Mouse (Mus musculus): ENCODE data around the gene Clk2. TPM values are rescaled to one million over a fixed set of nuclear protein-coding genes. Genes with fewer than 3 reads are reported as not detected.

Gene Clk2
- polyA plus RNA-seq, 1 experiment: 22.2 TPM

DNA sequence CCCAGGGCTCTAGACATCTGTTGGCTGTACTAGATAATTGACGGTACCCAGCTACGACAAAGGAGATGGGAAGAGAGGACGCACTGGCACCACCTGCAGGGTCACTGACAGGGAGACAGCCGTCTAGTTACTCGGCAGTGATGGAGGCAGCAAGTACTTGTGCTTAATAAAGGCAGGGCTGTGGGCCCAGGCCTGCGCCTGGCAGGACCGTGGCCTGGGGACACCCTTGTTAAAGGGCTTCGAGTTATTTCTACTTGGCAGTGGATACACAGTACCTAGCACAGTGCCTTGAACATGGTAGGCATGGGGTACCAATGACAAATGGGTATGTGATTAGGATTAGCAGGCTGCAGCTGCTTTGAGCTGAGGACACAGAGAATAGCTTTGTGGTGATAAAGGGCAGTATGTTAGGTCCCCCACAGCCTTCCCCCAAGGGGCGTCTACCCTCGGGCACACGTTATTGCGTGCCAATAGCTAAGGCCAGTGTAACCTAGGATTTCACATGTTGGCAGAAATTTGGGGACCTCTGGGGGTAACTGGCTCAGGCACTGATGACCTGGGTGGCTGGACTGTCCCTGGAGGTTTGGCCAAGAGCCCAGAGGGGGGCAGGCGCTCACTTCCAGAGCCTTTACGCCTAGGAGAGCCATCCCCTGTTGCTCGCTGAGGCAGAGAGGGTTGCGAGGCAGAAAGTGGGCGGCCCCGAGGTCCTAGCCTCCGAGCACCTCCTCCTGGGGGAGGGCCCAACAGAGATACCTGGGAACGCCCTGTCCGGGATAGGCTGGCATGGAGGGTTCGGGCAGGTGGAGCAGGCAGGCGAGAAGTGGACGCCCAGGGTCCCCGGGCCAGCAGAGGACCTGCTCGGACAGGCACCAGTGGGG, 17.3 kb upstream of the Clk2 start:
- Histone ChIP-seq H3ac (ENCODE audit: control insufficient read depth, insufficient read length) (no peak overlapping the region), H3K79me2 (ENCODE audit: control insufficient read depth, insufficient read depth) (no peaks in the 10 kb centered on the region), H3K4me3 (no peak overlapping the region), H3K27me3 (ENCODE audit: control insufficient read depth, insufficient read depth, insufficient read length) (peaks cover 80% of the 10 kb centered on the region), H3K4me2 (ENCODE audit: low read depth) (no peak overlapping the region), H3K36me3 (ENCODE audit: control insufficient read depth, insufficient read depth) (no peaks in the 10 kb centered on the region)
- TF ChIP-seq POLR2A (IDR thresholded peaks at IDR 0.05; ENCODE audit: insufficient read length, low read depth) (no peak), POLR2AphosphoS2 (IDR thresholded peaks at IDR 0.05; ENCODE audit: insufficient read length, low read depth) (no peak), MYOD1 (IDR thresholded peaks at IDR 0.05; ENCODE audit: control insufficient read depth in 1 of 3, insufficient read length in 2 of 3, low read depth in 2 of 3) (no peak), REST (IDR thresholded peaks at IDR 0.05; ENCODE audit: insufficient read depth, insufficient read length) (no peak), MYOG (IDR thresholded peaks at IDR 0.05; ENCODE audit: control insufficient read depth in 1 of 3, insufficient read depth in 1 of 3, insufficient read length in 2 of 3, low read depth in 2 of 3) (no peak), E2F4 (IDR thresholded peaks at IDR 0.05; ENCODE audit: insufficient read depth) (no peak), SRF (IDR thresholded peaks at IDR 0.05; ENCODE audit: control insufficient read depth, insufficient read length, low read depth) (no peak), USF1 (IDR thresholded peaks at IDR 0.05; ENCODE audit: low read depth) (no peak), MAX (IDR thresholded peaks at IDR 0.05; ENCODE audit: low read depth) (no peak), CEBPB (IDR thresholded peaks at IDR 0.05; ENCODE audit: insufficient read depth, poor library complexity, severe bottlenecking) (no peak), TCF12 (IDR thresholded peaks at IDR 0.05; ENCODE audit: insufficient read depth, poor library complexity, severe bottlenecking) (no peak), TCF3 (IDR thresholded peaks at IDR 0.05; ENCODE audit: insufficient read length, low read depth) (no peak)

- Histone ChIP-seq H3ac (ENCODE audit: control insufficient read depth, insufficient read length) (no peak overlapping the region), H3K4me3 (no peak overlapping the region), H3K79me2 (ENCODE audit: control insufficient read depth, insufficient read depth) (no peaks in the 10 kb centered on the region), H3K27me3 (ENCODE audit: control insufficient read depth, insufficient read depth, insufficient read length) (peaks cover 80% of the 10 kb centered on the region), H3K36me3 (ENCODE audit: control insufficient read depth, insufficient read depth) (no peaks in the 10 kb centered on the region), H3K4me2 (ENCODE audit: low read depth) (no peak overlapping the region)
- TF ChIP-seq POLR2A (IDR thresholded peaks at IDR 0.05; ENCODE audit: insufficient read length, low read depth) (no peak), MAX (IDR thresholded peaks at IDR 0.05; ENCODE audit: low read depth) (no peak), MYOD1 (IDR thresholded peaks at IDR 0.05; ENCODE audit: control insufficient read depth in 1 of 3, insufficient read length in 2 of 3, low read depth in 2 of 3) (no peak), MYOG (IDR thresholded peaks at IDR 0.05; ENCODE audit: control insufficient read depth in 1 of 3, insufficient read depth in 1 of 3, insufficient read length in 2 of 3, low read depth in 2 of 3) (peak in 1 of 3 experiments; percentile 6)
Observed at GRCm38 (mm10) chr3:89147979-89148311, 16.6 kb upstream of the Clk2 start.

GRCm38 (mm10) chr3:89148567-89148966, 16.0 kb upstream of the Clk2 start:
- Histone ChIP-seq H3K4me3 (no peak overlapping the region), H3K36me3 (ENCODE audit: control insufficient read depth, insufficient read depth) (no peaks in the 10 kb centered on the region), H3K4me2 (ENCODE audit: low read depth) (no peak overlapping the region)

GRCm38 (mm10) chr3:89152084-89152835, 12.3 kb upstream of the Clk2 start:
- TF ChIP-seq TCF3 (IDR thresholded peaks at IDR 0.05; ENCODE audit: insufficient read length, low read depth) (no peak), MAX (IDR thresholded peaks at IDR 0.05; ENCODE audit: low read depth) (no peak), SRF (IDR thresholded peaks at IDR 0.05; ENCODE audit: control insufficient read depth, insufficient read length, low read depth) (no peak), POLR2AphosphoS2 (IDR thresholded peaks at IDR 0.05; ENCODE audit: insufficient read length, low read depth) (no peak), TCF12 (IDR thresholded peaks at IDR 0.05; ENCODE audit: insufficient read depth, poor library complexity, severe bottlenecking) (no peak)
- H3K4me2 ChIP-seq (ENCODE audit: low read depth): no peak overlapping the region
- no peak overlapping the region for H3ac ChIP-seq (ENCODE audit: control insufficient read depth, insufficient read length)
- H3K4me3 ChIP-seq: no peak overlapping the region
- peaks cover 59% of the 10 kb centered on the region for H3K27me3 ChIP-seq (ENCODE audit: control insufficient read depth, insufficient read depth, insufficient read length)
- H3K79me2 ChIP-seq (ENCODE audit: control insufficient read depth, insufficient read depth): no peaks in the 10 kb centered on the region
- H3K36me3 ChIP-seq (ENCODE audit: control insufficient read depth, insufficient read depth): no peaks in the 10 kb centered on the region

More at GRCm38 (mm10) chr3:89148567-89148966, 16.0 kb upstream of the Clk2 start:
- H3K27me3 ChIP-seq (ENCODE audit: control insufficient read depth, insufficient read depth, insufficient read length): peaks cover 76% of the 10 kb centered on the region
- no peak overlapping the region for H3ac ChIP-seq (ENCODE audit: control insufficient read depth, insufficient read length)
- TF ChIP-seq MAX (IDR thresholded peaks at IDR 0.05; ENCODE audit: low read depth) (no peak), USF1 (IDR thresholded peaks at IDR 0.05; ENCODE audit: low read depth) (no peak), MYOG (IDR thresholded peaks at IDR 0.05; ENCODE audit: control insufficient read depth in 1 of 3, insufficient read depth in 1 of 3, insufficient read length in 2 of 3, low read depth in 2 of 3) (no peak), REST (IDR thresholded peaks at IDR 0.05; ENCODE audit: insufficient read depth, insufficient read length) (no peak), E2F4 (IDR thresholded peaks at IDR 0.05; ENCODE audit: insufficient read depth) (no peak), CEBPB (IDR thresholded peaks at IDR 0.05; ENCODE audit: insufficient read depth, poor library complexity, severe bottlenecking) (no peak), POLR2A (IDR thresholded peaks at IDR 0.05; ENCODE audit: insufficient read length, low read depth) (no peak), SRF (IDR thresholded peaks at IDR 0.05; ENCODE audit: control insufficient read depth, insufficient read length, low read depth) (no peak), MYOD1 (IDR thresholded peaks at IDR 0.05; ENCODE audit: control insufficient read depth in 1 of 3, insufficient read length in 2 of 3, low read depth in 2 of 3) (no peak), TCF3 (IDR thresholded peaks at IDR 0.05; ENCODE audit: insufficient read length, low read depth) (no peak), TCF12 (IDR thresholded peaks at IDR 0.05; ENCODE audit: insufficient read depth, poor library complexity, severe bottlenecking) (no peak), POLR2AphosphoS2 (IDR thresholded peaks at IDR 0.05; ENCODE audit: insufficient read length, low read depth) (no peak)
- no peaks in the 10 kb centered on the region for H3K79me2 ChIP-seq (ENCODE audit: control insufficient read depth, insufficient read depth)

Measured in myocyte (in vitro differentiated cells).